Mouse (Mus musculus) sigmoid colon, adult 10 weeks (tissue): ENCODE data around the gene Anxa4. TPM values are rescaled to one million over a fixed set of nuclear protein-coding genes. Genes with fewer than 3 reads are reported as not detected.

Source experiments
- polyA plus RNA-seq: library from polyadenylated mRNA; stranded (reverse); fragments of 350-450 nt; fragmentation: Illumina TruSeq; extraction: RNeasy Lipid Tissue Mini Kit (QIAGEN cat#74804); gene quantifications from one replicate; pipeline ENCODE4 v1.2.3, GENCODE M21; 2014; ENCODE audit warnings: low read depth, low replicate concordance

Gene Anxa4
- polyA plus RNA-seq = 485 TPM

DNA sequence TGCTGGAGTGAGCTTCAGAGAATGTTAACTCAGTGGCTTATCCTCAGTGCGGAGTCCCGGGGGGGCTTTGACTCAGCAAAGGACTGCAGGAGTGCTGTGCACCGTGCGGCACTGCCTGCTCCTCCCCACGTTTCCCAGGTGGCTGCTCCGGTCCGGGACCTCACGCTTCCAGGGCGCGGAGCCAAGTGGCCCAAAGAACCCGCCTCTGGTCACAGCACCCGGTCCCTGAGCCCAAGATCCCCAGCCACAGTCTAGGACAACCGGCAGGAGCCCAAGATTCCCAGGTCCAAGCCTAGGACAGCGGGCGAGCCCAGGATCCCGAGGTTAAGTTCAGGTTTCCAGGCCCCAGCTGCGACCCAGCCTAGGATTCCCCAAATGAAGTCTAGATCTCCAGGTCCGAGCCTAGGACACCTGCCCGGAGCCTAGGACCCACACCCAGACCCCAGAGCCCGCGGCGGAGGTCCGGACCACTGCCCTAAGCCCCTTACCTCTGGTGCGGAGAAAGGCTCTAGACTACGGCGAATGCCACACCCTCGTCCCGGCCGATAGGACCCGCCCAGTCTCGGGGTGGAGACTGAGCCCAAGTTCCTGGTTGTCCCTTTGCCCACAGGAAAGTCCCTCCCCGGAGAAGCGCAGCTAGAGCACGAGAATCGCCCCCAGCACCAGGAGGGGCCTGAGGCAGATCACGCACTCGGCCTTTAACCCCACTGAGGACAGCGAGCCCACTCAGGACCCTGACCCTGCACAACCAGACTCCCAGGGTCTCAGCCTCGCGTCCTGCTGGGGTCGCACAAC is at the start of gene Anxa4:
Gene Anxa4, minus strand, starts transcription at position 564 of the 795 bp plus-strand sequence.

DNA sequence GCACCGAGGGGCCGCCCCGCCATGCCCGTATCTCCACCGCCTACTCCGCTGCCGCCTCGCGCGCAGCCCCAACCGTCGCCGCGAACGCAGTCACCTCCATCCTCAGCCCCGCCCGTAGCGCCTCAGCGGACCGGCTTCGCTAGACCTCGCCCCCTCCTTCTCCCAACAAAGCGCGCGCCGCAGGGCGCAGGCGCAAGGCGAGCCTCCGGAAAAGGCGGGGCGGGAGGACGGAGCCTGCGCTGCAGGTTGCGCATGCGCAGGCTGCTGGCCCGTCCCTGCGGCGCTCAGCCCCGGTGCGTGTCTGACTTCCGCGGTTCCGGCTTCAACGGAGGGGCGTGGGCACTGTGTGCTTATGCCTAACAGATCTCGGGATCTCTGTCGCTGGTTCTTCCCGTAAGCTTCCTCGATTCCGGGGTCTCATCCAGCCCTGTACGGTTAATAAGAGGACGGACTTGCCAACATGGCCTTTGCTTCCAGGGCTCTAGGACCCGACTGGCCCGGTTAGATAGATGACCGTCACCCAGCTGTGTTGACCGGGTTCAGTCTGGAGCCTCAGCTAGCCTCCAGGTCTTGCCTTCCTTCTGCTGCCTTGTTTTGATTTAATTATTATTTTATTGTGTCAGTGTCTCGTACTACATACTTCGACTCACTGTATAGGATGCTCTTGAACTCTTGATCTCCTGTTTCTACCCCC is 60.1 kb downstream of the Anxa4 start, which contains the start of gene Gmcl1:
Gene Gmcl1, minus strand, starts transcription at position 201 of the 694 bp plus-strand sequence.

Other genes starting within 250 kb of the Anxa4 start
- not detected for gene Asprv1, start 165.4 kb downstream of the Anxa4 start, polyA plus RNA-seq
- 241 TPM for gene Mxd1, start 124.4 kb downstream of the Anxa4 start, polyA plus RNA-seq
- gene Snrnp27, start 109.1 kb downstream of the Anxa4 start, polyA plus RNA-seq = 110 TPM
- 71.7 TPM for gene Gmcl1, start 60.2 kb downstream of the Anxa4 start, polyA plus RNA-seq
- 15.0 TPM for gene Aak1, start 55.9 kb upstream of the Anxa4 start, polyA plus RNA-seq
- 37.5 TPM for gene Nfu1, start 215.7 kb upstream of the Anxa4 start, polyA plus RNA-seq
- 908 TPM for gene Gfpt1, start 249.3 kb upstream of the Anxa4 start, polyA plus RNA-seq